Comparison of ENCODE assay signal across 26 mouse cellular contexts in the genomic region with DNA sequence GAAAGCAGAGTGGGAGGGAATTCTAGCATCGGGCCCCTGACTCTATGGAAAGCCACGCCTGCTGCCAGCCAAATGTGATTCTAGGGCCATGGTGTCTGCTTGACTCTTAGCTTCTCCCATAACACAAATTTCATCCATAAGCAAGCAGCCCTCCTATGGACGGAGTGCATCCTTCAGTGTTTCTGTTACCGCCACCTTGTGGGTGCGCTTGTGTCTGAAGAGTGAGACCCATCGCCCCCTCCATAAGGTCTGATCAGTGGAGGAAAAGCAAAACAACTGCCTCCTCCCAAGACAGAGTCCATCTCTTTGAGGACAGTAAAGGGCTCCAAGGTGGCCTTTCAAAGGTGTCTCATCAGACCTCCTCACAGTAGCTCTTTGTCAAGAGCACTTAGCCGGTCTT. TPM values are rescaled to one million over a fixed set of nuclear protein-coding genes. Genes with fewer than 3 reads are reported as not detected.
DNase-seq lines count a peak whose midpoint lies in the region; ATAC-seq and TF ChIP-seq lines count a peak whose summit lies in the region.
"Had no signal": no experiment of that assay in that cellular context is flagged by ENCODE, and none has a peak within 500 bp of the region (broad histone marks: within the 10 kb centered on the region; RNA-seq: fewer than 3 reads in every experiment).

No protein-coding gene starts in this region.

- 0 out of 2 replicates have a peak, but pooled peaks have one; percentile 15 for TF ChIP-seq CTCF in heart, adult 2 months (IDR thresholded peaks at IDR 0.05)
- TF ChIP-seq CTCF in stomach, postnatal 0 days (IDR thresholded peaks at IDR 0.05; ENCODE audit: low read depth) = peak; percentile 55

- no peaks in the 10 kb centered on the region for H3K79me2 ChIP-seq in heart, adult 2 months (replicated peaks; ENCODE audit: control insufficient read depth, insufficient read depth, low read length)

- DNase-seq in heart, adult 2 months = no peak
- peak; percentile 20 for DNase-seq in limb, embryonic 14.5 days (ENCODE audit: low spot score)
- no peak for DNase-seq in limb, embryonic 10.5 days (ENCODE audit: low spot score)
- DNase-seq in NIH3T3 (ENCODE audit: low read depth) = peak; percentile 43
- DNase-seq in stomach, postnatal 0 days (ENCODE audit: low spot score) = no peak
- DNase-seq in urinary bladder, adult 18-20 months (ENCODE audit: low spot score in 2 of 2) = no peak
- DNase-seq: adrenal gland, postnatal 36 days; B cell, adult 2 months; cerebellum, adult 18-20 months; kidney, adult 2 months; liver, embryonic 13.5 days; thymus, postnatal 4 days had no signal

- H3K27me3 ChIP-seq in heart, adult 2 months (ENCODE audit: control insufficient read depth, insufficient read depth, low read length) = no peaks in the 10 kb centered on the region
- no peaks in the 10 kb centered on the region for H3K27me3 ChIP-seq in heart, embryonic 11.5 days (ENCODE audit: control insufficient read depth, insufficient read depth, low read length)
- no peaks in the 10 kb centered on the region for H3K27me3 ChIP-seq in limb, embryonic 14.5 days (ENCODE audit: control insufficient read depth, insufficient read depth, low read length)
- no peaks in the 10 kb centered on the region for H3K27me3 ChIP-seq in limb, embryonic 10.5 days (ENCODE audit: low read depth, poor library complexity, severe bottlenecking)
- no peaks in the 10 kb centered on the region for H3K27me3 ChIP-seq in stomach, postnatal 0 days (ENCODE audit: control insufficient read depth, insufficient read depth, low read length)
- H3K27me3 ChIP-seq: limb, embryonic 12.5 days; liver, embryonic 13.5 days; lung, embryonic 15.5 days; midbrain, embryonic 12.5 days; neural tube, embryonic 13.5 days had no signal

- 92% methylated on average over 7 of the region's 7 CpGs for WGBS in heart, adult 2 months
- 89% methylated on average over 7 of the region's 7 CpGs for WGBS in heart, embryonic 11.5 days (ENCODE audit: insufficient replicate concordance)
- WGBS in limb, embryonic 14.5 days = 89% methylated on average over 7 of the region's 7 CpGs
- 93% methylated on average over 7 of the region's 7 CpGs for WGBS in limb, embryonic 10.5 days
- WGBS in stomach, postnatal 0 days = 83% methylated on average over 7 of the region's 7 CpGs

- intact Hi-C loops in heart, adult 2 months (cut with DNase I) = no loop called here

- H3K9ac ChIP-seq in heart, adult 2 months (ENCODE audit: low read depth, low read length) = no peak overlapping the region
- no peak overlapping the region for H3K9ac ChIP-seq in heart, embryonic 11.5 days (ENCODE audit: low read depth, low read length)
- H3K9ac ChIP-seq in limb, embryonic 14.5 days (ENCODE audit: low read depth, low read length, severe bottlenecking) = no peak overlapping the region
- H3K9ac ChIP-seq in stomach, postnatal 0 days (ENCODE audit: low read length) = no peak overlapping the region
- H3K9ac ChIP-seq: hindbrain, embryonic 14.5 days; limb, embryonic 12.5 days; liver, embryonic 13.5 days; lung, embryonic 15.5 days; midbrain, embryonic 12.5 days; neural tube, embryonic 13.5 days had no signal

- H3K4me3 ChIP-seq in heart, adult 2 months = no peak overlapping the region
- no peak overlapping the region for H3K4me3 ChIP-seq in heart, embryonic 11.5 days (ENCODE audit: low read depth, low read length)
- H3K4me3 ChIP-seq in limb, embryonic 14.5 days (replicated peaks; ENCODE audit: low read length) = no peak overlapping the region
- H3K4me3 ChIP-seq in limb, embryonic 10.5 days = no peak overlapping the region
- H3K4me3 ChIP-seq in stomach, postnatal 0 days (ENCODE audit: low read depth, low read length) = no peak overlapping the region
- H3K4me3 ChIP-seq: heart, embryonic 10.5 days; limb, embryonic 12.5 days; liver, embryonic 13.5 days; lung, embryonic 15.5 days; midbrain, embryonic 12.5 days; neural tube, embryonic 13.5 days had no signal

- TF ChIP-seq EP300 in heart, adult 2 months (IDR thresholded peaks at IDR 0.05; ENCODE audit: insufficient read depth, low read depth, low read length) = no peak
- no peak for TF ChIP-seq EP300 in stomach, postnatal 0 days (optimal IDR thresholded peaks at IDR 0.05)

- no peak overlapping the region for H3K27ac ChIP-seq in heart, adult 2 months
- H3K27ac ChIP-seq in heart, embryonic 11.5 days (ENCODE audit: low read depth, low read length) = no peak overlapping the region
- H3K27ac ChIP-seq in limb, embryonic 14.5 days (replicated peaks; ENCODE audit: low read depth, low read length) = no peak overlapping the region
- H3K27ac ChIP-seq in limb, embryonic 10.5 days = no peak overlapping the region
- H3K27ac ChIP-seq in stomach, postnatal 0 days (replicated peaks) = no peak overlapping the region
- H3K27ac ChIP-seq: heart, embryonic 10.5 days; hindbrain, embryonic 14.5 days; limb, embryonic 12.5 days; liver, embryonic 13.5 days; lung, embryonic 15.5 days; midbrain, embryonic 12.5 days; neural tube, embryonic 13.5 days had no signal

- no peak overlapping the region for H3K4me2 ChIP-seq in heart, embryonic 11.5 days
- H3K4me2 ChIP-seq in limb, embryonic 14.5 days (replicated peaks; ENCODE audit: low read depth, low read length, severe bottlenecking) = no peak overlapping the region
- no peak overlapping the region for H3K4me2 ChIP-seq in stomach, postnatal 0 days (replicated peaks; ENCODE audit: low read depth)
- H3K4me2 ChIP-seq: hindbrain, embryonic 14.5 days; limb, embryonic 12.5 days; liver, embryonic 13.5 days; lung, embryonic 15.5 days; midbrain, embryonic 12.5 days; neural tube, embryonic 13.5 days had no signal

- H3K4me1 ChIP-seq in heart, adult 2 months (ENCODE audit: control insufficient read depth, insufficient read depth, low read length) = no peaks in the 10 kb centered on the region
- H3K4me1 ChIP-seq in heart, embryonic 11.5 days (ENCODE audit: control insufficient read depth, insufficient read depth, low read length) = no peaks in the 10 kb centered on the region
- no peaks in the 10 kb centered on the region for H3K4me1 ChIP-seq in limb, embryonic 14.5 days (ENCODE audit: control insufficient read depth, insufficient read depth, low read length)
- H3K4me1 ChIP-seq in limb, embryonic 10.5 days = no peaks in the 10 kb centered on the region
- H3K4me1 ChIP-seq in stomach, postnatal 0 days (replicated peaks; ENCODE audit: control insufficient read depth, insufficient read depth) = no peaks in the 10 kb centered on the region
- H3K4me1 ChIP-seq: heart, embryonic 10.5 days; limb, embryonic 12.5 days; liver, embryonic 13.5 days; lung, embryonic 15.5 days had no signal

- no peaks in the 10 kb centered on the region for H3K36me3 ChIP-seq in heart, adult 2 months (ENCODE audit: control insufficient read depth, insufficient read depth, low read length)
- H3K36me3 ChIP-seq in heart, embryonic 11.5 days (ENCODE audit: control insufficient read depth, insufficient read depth, low read length) = no peaks in the 10 kb centered on the region; the same call in 1 of the 2 replicates
- H3K36me3 ChIP-seq in limb, embryonic 14.5 days (ENCODE audit: control insufficient read depth, insufficient read depth, low read length) = peaks cover 77% of the 10 kb centered on the region
- peaks cover 99% of the 10 kb centered on the region for H3K36me3 ChIP-seq in limb, embryonic 10.5 days
- peaks cover 12% of the 10 kb centered on the region for H3K36me3 ChIP-seq in stomach, postnatal 0 days (ENCODE audit: control insufficient read depth, insufficient read depth, low read length)
- H3K36me3 ChIP-seq: liver, embryonic 13.5 days had no signal

- no peaks in the 10 kb centered on the region for H3K9me3 ChIP-seq in heart, embryonic 11.5 days (replicated peaks; ENCODE audit: control insufficient read depth, low read length)
- H3K9me3 ChIP-seq in limb, embryonic 14.5 days (ENCODE audit: control insufficient read depth, low read length) = no peaks in the 10 kb centered on the region
- no peaks in the 10 kb centered on the region for H3K9me3 ChIP-seq in limb, embryonic 10.5 days (replicated peaks)
- H3K9me3 ChIP-seq in stomach, postnatal 0 days (ENCODE audit: control insufficient read depth, low read length) = no peaks in the 10 kb centered on the region
- H3K9me3 ChIP-seq: heart, embryonic 10.5 days; limb, embryonic 12.5 days; liver, embryonic 13.5 days; lung, embryonic 15.5 days; midbrain, embryonic 12.5 days; neural tube, embryonic 13.5 days had no signal

- no peak for ATAC-seq in heart, embryonic 11.5 days (replicated peaks; ENCODE audit: insufficient number of reproducible peaks, low FRiP score, low TSS enrichment)
- ATAC-seq in limb, embryonic 14.5 days (ENCODE audit: low FRiP score, low read depth) = no peak
- ATAC-seq in stomach, postnatal 0 days (ENCODE audit: low FRiP score, low TSS enrichment) = no peak

- TF ChIP-seq POLR2A in heart, adult 2 months (IDR thresholded peaks at IDR 0.05; ENCODE audit: insufficient read depth, low read depth, low read length) = no peak
- TF ChIP-seq POLR2A in limb, embryonic 14.5 days (IDR thresholded peaks at IDR 0.05; ENCODE audit: borderline replicate concordance, extremely low read depth, insufficient read depth, insufficient read length) = no peak

RNA-seq across cellular contexts. Expression of a gene that starts 43.0 kb away (rescaled TPM):
- total RNA-seq in heart, adult 2 months (2021) = not detected
- not detected in 2 replicates for polyA plus RNA-seq in heart, adult 2 months (2012; rRNA removed)
- not detected in 2 replicates for polyA plus RNA-seq in heart, embryonic 11.5 days (2014; fragmentation: Nextera tagmentation; extraction: Ambion mirVana)
- polyA plus RNA-seq in limb, embryonic 14.5 days (2012; rRNA removed) = not detected in 2 replicates
- not detected in 2 replicates for polyA plus RNA-seq in limb, embryonic 14.5 days (2014; fragmentation: Nextera tagmentation; extraction: Ambion mirVana)
- not detected in 2 replicates for polyA plus RNA-seq in limb, embryonic 10.5 days (2016; fragmentation: Nextera tagmentation; extraction: Ambion mirVana)
- polyA plus RNA-seq in stomach, postnatal 0 days (2015; fragmentation: Nextera tagmentation; extraction: Ambion mirVana) = not detected in 2 replicates
- total RNA-seq: adrenal gland, postnatal 36 days; gastrocnemius, adult 18-20 months; gastrocnemius, postnatal 4 days; heart, postnatal 25 days; layer of hippocampus, postnatal 10 days; megakaryocyte progenitor cell, adult 5-6 weeks had no signal
- polyA plus RNA-seq: embryonic facial prominence, embryonic 14.5 days; heart, embryonic 10.5 days; hindbrain, embryonic 14.5 days; kidney, adult 2 months; large intestine, adult 2 months; limb, embryonic 12.5 days; liver, embryonic 13.5 days; lung, embryonic 15.5 days; midbrain, embryonic 12.5 days; neural tube, embryonic 13.5 days had no signal

Comparison
In these comparisons a context has a peak if more than half of its experiments do, and no peak if none do; other contexts are left out.
1. DNase-seq: peak in limb, embryonic 14.5 days (single experiment) and NIH3T3 (single experiment); none in heart, adult 2 months (0 of 2), limb, embryonic 10.5 days (single experiment), stomach, postnatal 0 days (single experiment) and urinary bladder, adult 18-20 months (0 of 2).